Mouse (Mus musculus) embryo, embryonic 9.5 days (tissue): ENCODE results near the gene Als2cr12.
"Not testable (repeated sequence)": the region's sequence is repeated elsewhere in the genome, so short reads cannot be mapped to it uniquely, and the experiment has no call there.

Experiments used
- DNase-seq: peaks from one replicate; pipeline ENCODE4 v3.0.0-alpha.2; 2017; ENCODE audit errors: extremely low spot score

Als2cr12 gene

DNA sequence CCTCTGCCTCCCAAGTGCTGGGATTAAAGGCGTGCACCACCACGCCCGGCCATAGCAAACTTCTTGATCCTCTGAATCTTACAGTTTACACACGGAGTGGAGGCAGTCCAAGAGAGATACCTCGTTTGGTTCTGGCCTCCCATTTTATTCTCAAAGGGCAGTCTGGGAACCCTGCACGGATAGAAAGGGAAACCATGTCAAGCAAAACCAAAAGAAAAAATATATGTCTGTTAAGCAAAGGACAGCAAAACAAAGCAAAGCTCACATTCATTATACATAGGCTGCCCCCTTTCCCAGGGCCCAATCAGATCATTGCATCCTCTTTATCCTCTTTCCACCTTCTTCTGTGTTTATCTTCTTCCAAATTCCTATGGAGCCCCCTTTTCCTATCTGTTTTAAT, 82.0 kb downstream of the Als2cr12 start:
- DNase-seq: peak; percentile 17

DNA sequence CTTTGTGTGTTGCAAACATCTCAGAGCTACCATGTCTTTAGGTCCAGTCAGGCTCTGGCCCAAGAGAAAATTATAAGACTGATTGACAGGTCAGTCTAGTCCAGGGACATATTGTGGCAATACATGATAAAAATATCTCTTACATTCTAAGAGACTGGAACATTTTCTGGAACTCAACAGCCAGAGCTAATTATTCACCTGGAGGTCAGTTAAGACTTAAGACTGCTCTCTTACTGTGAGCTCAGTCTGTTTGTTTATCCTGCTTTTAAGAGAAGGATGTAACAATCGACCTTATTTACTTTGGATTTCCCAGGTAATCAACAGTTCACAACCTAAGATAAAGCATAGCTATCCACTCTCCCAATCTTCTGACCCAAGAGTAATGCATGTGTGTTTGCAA, 85.2 kb downstream of the Als2cr12 start:
- DNase-seq: no peak

DNA sequence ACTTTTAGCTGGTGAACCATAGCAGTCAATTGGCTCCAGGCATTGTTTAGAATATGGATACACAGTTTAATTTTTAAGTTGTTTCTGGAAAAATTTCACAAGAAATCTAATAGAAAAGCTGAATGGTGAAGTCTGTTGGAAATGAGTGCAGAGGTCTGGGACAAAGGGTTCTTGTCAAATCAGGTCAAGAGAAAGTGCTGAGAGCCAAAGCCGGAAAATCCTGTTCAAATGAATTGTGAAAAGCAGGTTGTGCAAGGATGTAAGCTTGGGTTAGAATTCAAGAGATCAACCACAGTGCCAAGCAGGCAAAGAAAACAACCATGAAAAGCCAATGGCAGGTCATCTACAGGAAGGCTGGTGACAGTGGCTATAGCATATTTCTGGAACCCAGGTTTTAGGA, 85.6 kb downstream of the Als2cr12 start:
- no peak for DNase-seq

- DNase-seq: not testable (repeated sequence)
Measured at GRCm38 (mm10) chr1:58609591-58609990, 86.2 kb downstream of the Als2cr12 start.

- no peak for DNase-seq
Measured at GRCm38 (mm10) chr1:58603738-58604137, 92.1 kb downstream of the Als2cr12 start.

DNA sequence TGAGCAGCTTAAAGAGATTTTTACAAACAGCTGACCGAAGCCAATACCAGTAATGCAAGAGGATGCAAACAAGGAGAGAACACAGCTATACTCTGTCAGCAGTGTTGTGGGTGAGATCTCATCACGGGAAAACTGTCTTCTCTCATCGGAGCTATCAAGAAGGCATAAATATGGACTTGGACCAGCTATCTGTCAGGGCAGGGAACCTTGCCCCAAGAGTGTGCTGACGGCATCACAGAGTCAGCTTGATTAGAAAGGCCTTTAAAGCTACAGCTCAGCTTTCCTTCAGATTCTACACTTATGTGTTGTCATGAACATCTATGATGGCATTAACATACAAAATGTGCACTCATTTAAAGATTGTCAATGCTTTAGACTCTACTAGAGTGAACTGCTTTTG, 93.1 kb downstream of the Als2cr12 start:
- DNase-seq: no peak
